In the genomic region with DNA sequence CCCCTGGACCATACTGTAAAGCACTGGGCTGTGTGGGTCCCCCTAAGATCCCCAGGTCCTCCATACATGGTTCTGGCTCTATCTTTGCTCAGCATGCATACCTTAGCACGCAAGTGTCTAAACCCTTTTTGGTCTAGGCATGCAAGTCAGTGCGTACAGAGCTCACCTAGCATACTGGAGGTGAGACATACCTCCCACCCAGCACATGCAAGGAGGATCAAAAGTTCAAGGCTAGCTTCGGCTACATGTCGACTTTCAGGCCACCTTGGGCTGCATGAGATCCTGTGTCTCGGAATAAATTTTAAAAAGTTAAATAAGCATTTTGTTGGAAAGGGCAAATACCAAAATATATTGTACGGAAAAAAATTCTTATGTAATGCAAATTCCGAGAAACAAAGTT, we compare ENCODE assay signal across 9 mouse cellular contexts. TPM values are rescaled to one million over a fixed set of nuclear protein-coding genes. Genes with fewer than 3 reads are reported as not detected.
DNase-seq lines count a peak whose midpoint lies in the region; ATAC-seq lines count a peak whose summit lies in the region.
"Had no signal": no experiment of that assay in that cellular context is flagged by ENCODE, and none has a peak within 500 bp of the region (broad histone marks: within the 10 kb centered on the region; RNA-seq: fewer than 3 reads in every experiment).

No protein-coding gene starts in this region.

- H3K27ac ChIP-seq in kidney, embryonic 14.5 days (ENCODE audit: low read depth, low read length) = no peak overlapping the region
- H3K27ac ChIP-seq in embryonic facial prominence, embryonic 14.5 days (replicated peaks; ENCODE audit: low read depth, low read length) = no peak overlapping the region
- peak overlapping the region; percentile 34 for H3K27ac ChIP-seq in intestine, embryonic 16.5 days (ENCODE audit: low read length)

- H3K9me3 ChIP-seq in kidney, embryonic 14.5 days (ENCODE audit: control insufficient read depth, low read length) = no peaks in the 10 kb centered on the region
- no peaks in the 10 kb centered on the region for H3K9me3 ChIP-seq in embryonic facial prominence, embryonic 14.5 days (ENCODE audit: control insufficient read depth, low read length)
- H3K9me3 ChIP-seq in intestine, embryonic 16.5 days (ENCODE audit: control insufficient read depth, low read length) = no peaks in the 10 kb centered on the region

- H3K4me1 ChIP-seq in kidney, embryonic 14.5 days (ENCODE audit: control insufficient read depth, insufficient read depth, low read length) = peaks cover 4% of the 10 kb centered on the region; the same call in 1 of the 2 replicates
- 0 out of 2 replicates have a peak, but pooled peaks cover 5% of the 10 kb centered on the region for H3K4me1 ChIP-seq in embryonic facial prominence, embryonic 14.5 days (ENCODE audit: control insufficient read depth, insufficient read depth, low read length)
- peaks cover 9% of the 10 kb centered on the region for H3K4me1 ChIP-seq in intestine, embryonic 16.5 days (ENCODE audit: control insufficient read depth, insufficient read depth, low read length)

- H3K27me3 ChIP-seq in kidney, embryonic 14.5 days (ENCODE audit: control insufficient read depth, insufficient read depth, low read length) = no peaks in the 10 kb centered on the region
- no peaks in the 10 kb centered on the region for H3K27me3 ChIP-seq in embryonic facial prominence, embryonic 14.5 days (replicated peaks; ENCODE audit: control insufficient read depth, insufficient read depth, low read length)
- no peaks in the 10 kb centered on the region for H3K27me3 ChIP-seq in intestine, embryonic 16.5 days (replicated peaks; ENCODE audit: control insufficient read depth, insufficient read depth, low read length)
- H3K27me3 ChIP-seq: Patski had no signal

- no peaks in the 10 kb centered on the region for H3K36me3 ChIP-seq in kidney, embryonic 14.5 days (ENCODE audit: control insufficient read depth, insufficient read depth, low read length)
- no peaks in the 10 kb centered on the region for H3K36me3 ChIP-seq in embryonic facial prominence, embryonic 14.5 days (ENCODE audit: control insufficient read depth, insufficient read depth, low read length)
- no peaks in the 10 kb centered on the region for H3K36me3 ChIP-seq in intestine, embryonic 16.5 days (ENCODE audit: control insufficient read depth, insufficient read depth, low read length)

- peak overlapping the region; percentile 45 for H3K4me2 ChIP-seq in kidney, embryonic 14.5 days (replicated peaks; ENCODE audit: low read depth, low read length)
- peak overlapping the region; percentile 53 for H3K4me2 ChIP-seq in embryonic facial prominence, embryonic 14.5 days (ENCODE audit: low read depth, low read length)
- H3K4me2 ChIP-seq in intestine, embryonic 16.5 days (ENCODE audit: low read depth, low read length) = peak overlapping the region; percentile 51

- H3K9ac ChIP-seq in kidney, embryonic 14.5 days (ENCODE audit: low read depth, low read length) = peak overlapping the region; percentile 34; the same call in 1 of the 2 replicates
- no peak overlapping the region for H3K9ac ChIP-seq in embryonic facial prominence, embryonic 14.5 days (ENCODE audit: low read depth, low read length)
- H3K9ac ChIP-seq in intestine, embryonic 16.5 days (ENCODE audit: low read depth, low read length) = 0 out of 2 replicates have a peak overlapping the region, but pooled peaks have one; percentile 4

- DNase-seq in kidney, postnatal 36 days = no peak
- DNase-seq in embryonic facial prominence, embryonic 14.5 days (ENCODE audit: low spot score) = no peak
- peak; percentile 23 for DNase-seq in neural tube, embryonic 10.5 days (ENCODE audit: extremely low spot score, low spot score)
- no peak for DNase-seq in thymus, postnatal 36 days
- DNase-seq in retina, embryonic 14.5 days (ENCODE audit: low spot score) = no peak
- DNase-seq in adrenal gland, adult 8-10 months = no peak

- WGBS in kidney, embryonic 14.5 days = 44% methylated on average over 7 of the region's 7 CpGs
- WGBS in embryonic facial prominence, embryonic 14.5 days = 36% methylated on average over 7 of the region's 7 CpGs
- WGBS in intestine, embryonic 16.5 days = 36% methylated on average over 7 of the region's 7 CpGs

- ATAC-seq in kidney, embryonic 14.5 days (ENCODE audit: low FRiP score, low TSS enrichment) = 0 out of 2 replicates have a peak, but pooled peaks have one; percentile 8
- ATAC-seq in embryonic facial prominence, embryonic 14.5 days (ENCODE audit: low read depth) = peak; percentile 4; the same call in 1 of the 2 replicates
- peak; percentile 10; the same call in 1 of the 2 replicates for ATAC-seq in intestine, embryonic 16.5 days

- H3K4me3 ChIP-seq in kidney, embryonic 14.5 days (ENCODE audit: low read length) = peak overlapping the region; percentile 32
- H3K4me3 ChIP-seq in embryonic facial prominence, embryonic 14.5 days (ENCODE audit: low read depth, low read length) = peak overlapping the region; percentile 20
- H3K4me3 ChIP-seq in intestine, embryonic 16.5 days (ENCODE audit: low read length) = peak overlapping the region; percentile 36

RNA-seq across cellular contexts. Expression of a gene that starts 10.4 kb away (rescaled TPM):
- 21.0 and 36.6 TPM in 2 replicates for polyA plus RNA-seq in kidney, embryonic 14.5 days (2014; fragmentation: Nextera tagmentation; extraction: Ambion mirVana)
- 37.7 and 39.8 TPM in 2 replicates for polyA plus RNA-seq in embryonic facial prominence, embryonic 14.5 days (2014; fragmentation: Nextera tagmentation; extraction: Ambion mirVana)
- polyA plus RNA-seq in intestine, embryonic 16.5 days (2015; fragmentation: Nextera tagmentation; extraction: Ambion mirVana) = 81.3 and 83.5 TPM in 2 replicates
- 10 to 100 TPM; 44.9 to 73.7 (median 53.8) TPM for total RNA-seq in adrenal gland, adult 8-10 months (2022)

RNA-seq across cellular contexts. Expression of a gene that starts 23.8 kb away (rescaled TPM):
- polyA plus RNA-seq in kidney, embryonic 14.5 days (2014; fragmentation: Nextera tagmentation; extraction: Ambion mirVana) = 29.6 and 39.8 TPM in 2 replicates
- polyA plus RNA-seq in embryonic facial prominence, embryonic 14.5 days (2014; fragmentation: Nextera tagmentation; extraction: Ambion mirVana) = 28.8 and 29.3 TPM in 2 replicates
- 58.2 and 58.3 TPM in 2 replicates for polyA plus RNA-seq in intestine, embryonic 16.5 days (2015; fragmentation: Nextera tagmentation; extraction: Ambion mirVana)
- 10 to 100 TPM; 27.8 to 35.6 (median 31.6) TPM for total RNA-seq in adrenal gland, adult 8-10 months (2022)

RNA-seq across cellular contexts. Expression of a gene that starts 31.3 kb away (rescaled TPM):
- 7.7 and 14.4 TPM in 2 replicates for polyA plus RNA-seq in kidney, embryonic 14.5 days (2014; fragmentation: Nextera tagmentation; extraction: Ambion mirVana)
- 4.8 and 5.4 TPM in 2 replicates for polyA plus RNA-seq in embryonic facial prominence, embryonic 14.5 days (2014; fragmentation: Nextera tagmentation; extraction: Ambion mirVana)
- polyA plus RNA-seq in intestine, embryonic 16.5 days (2015; fragmentation: Nextera tagmentation; extraction: Ambion mirVana) = 8.3 and 10.2 TPM in 2 replicates
- total RNA-seq in adrenal gland, adult 8-10 months (2022) = 10 to 100 TPM; 19.1 to 22.1 (median 19.9) TPM
